Mouse (Mus musculus) lung, postnatal 0 days (tissue): ENCODE data around the gene Arl16.
A peak's percentile ranks its signal among the peaks of the same experiment; 100 is the strongest.

Source experiments
- CTCF ChIP-seq: IDR thresholded peaks from 2 replicates; pipeline ENCODE4 v1.5.1; 2016; ENCODE audit warnings: antibody characterized with exemption, mild to moderate bottlenecking
- EP300 ChIP-seq: IDR thresholded peaks from 2 replicates; pipeline ENCODE4 v1.6.1; 2016; ENCODE audit warnings: antibody characterized with exemption, mild to moderate bottlenecking, control low read depth

DNA sequence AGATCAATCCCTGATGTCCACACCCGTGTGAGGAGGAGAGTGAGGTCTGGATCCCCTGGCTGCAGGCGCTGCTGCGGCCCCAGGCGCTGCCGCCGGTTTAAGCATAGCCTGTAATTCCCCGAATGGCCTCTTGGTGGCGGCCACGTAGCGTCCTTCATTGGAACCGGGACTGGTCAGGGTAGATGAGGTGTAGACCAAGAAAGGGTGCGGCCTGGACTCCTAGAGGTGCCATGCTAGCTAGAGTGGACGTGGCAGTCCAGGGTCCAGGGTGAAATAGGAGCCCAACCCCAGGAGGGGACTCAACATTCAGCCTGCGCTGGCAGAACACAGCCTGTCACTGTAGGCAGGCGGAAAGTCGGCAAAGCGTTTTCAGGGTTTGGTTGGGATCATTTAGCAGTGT lies 48.2 kb upstream of the Arl16 start:
- no peak for TF ChIP-seq EP300
- TF ChIP-seq CTCF, result peak; percentile 100
